Mouse (Mus musculus): Measurements from ENCODE around the gene Stxbp3. TPM values are rescaled to one million over a fixed set of nuclear protein-coding genes. Genes with fewer than 3 reads are reported as not detected.

Stxbp3 gene
- polyA plus RNA-seq, 1 experiment, result not detected

GRCm38 (mm10) chr3:108765476-108765875 lies 74.8 kb downstream of the Stxbp3 start:
- TF ChIP-seq CTCF (IDR thresholded peaks at IDR 0.05; ENCODE audit: insufficient read depth, low read depth, low read length) (no peak), POLR2A (IDR thresholded peaks at IDR 0.05; ENCODE audit: insufficient read depth, low read depth, low read length) (no peak)
- no peak overlapping the region for H3K27ac ChIP-seq (ENCODE audit: insufficient read depth, low read depth, low read length)
- 94% methylated on average over 7 of the region's 7 CpGs for WGBS
- H3K4me3 ChIP-seq (ENCODE audit: insufficient read depth, low read depth, low read length), result no peak overlapping the region
- peaks cover 4% of the 10 kb centered on the region; the same call in 1 of the 2 replicates for H3K4me1 ChIP-seq (ENCODE audit: control insufficient read depth, insufficient read depth, low read length)

- 42% methylated on average over 7 of the region's 7 CpGs for WGBS
- no peak for TF ChIP-seq CTCF (IDR thresholded peaks at IDR 0.05; ENCODE audit: insufficient read depth, low read depth, low read length)
- no peak for TF ChIP-seq POLR2A (IDR thresholded peaks at IDR 0.05; ENCODE audit: insufficient read depth, low read depth, low read length)
- H3K4me3 ChIP-seq (ENCODE audit: insufficient read depth, low read depth, low read length), result no peak overlapping the region
- H3K4me1 ChIP-seq (ENCODE audit: control insufficient read depth, insufficient read depth, low read length), result peaks cover 4% of the 10 kb centered on the region; the same call in 1 of the 2 replicates
- no peak overlapping the region for H3K27ac ChIP-seq (ENCODE audit: insufficient read depth, low read depth, low read length)
Measured at GRCm38 (mm10) chr3:108764976-108765375, 75.3 kb downstream of the Stxbp3 start.

- H3K4me1 ChIP-seq (ENCODE audit: control insufficient read depth, insufficient read depth, low read length), result peaks cover 4% of the 10 kb centered on the region; the same call in 1 of the 2 replicates
- H3K27ac ChIP-seq (ENCODE audit: insufficient read depth, low read depth, low read length), result no peak overlapping the region
- TF ChIP-seq POLR2A (IDR thresholded peaks at IDR 0.05; ENCODE audit: insufficient read depth, low read depth, low read length) (no peak), CTCF (IDR thresholded peaks at IDR 0.05; ENCODE audit: insufficient read depth, low read depth, low read length) (no peak)
- 78% methylated on average over 2 of the region's 2 CpGs for WGBS
- no peak overlapping the region for H3K4me3 ChIP-seq (ENCODE audit: insufficient read depth, low read depth, low read length)
Measured at GRCm38 (mm10) chr3:108763691-108764090, 76.6 kb downstream of the Stxbp3 start.

GRCm38 (mm10) chr3:108762597-108763111 lies 77.7 kb downstream of the Stxbp3 start:
- no peak for TF ChIP-seq CTCF (IDR thresholded peaks at IDR 0.05; ENCODE audit: insufficient read depth, low read depth, low read length)
- TF ChIP-seq POLR2A (IDR thresholded peaks at IDR 0.05; ENCODE audit: insufficient read depth, low read depth, low read length), result no peak
- H3K4me1 ChIP-seq (ENCODE audit: control insufficient read depth, insufficient read depth, low read length), result peaks cover 9% of the 10 kb centered on the region; the same call in 1 of the 2 replicates
- WGBS, result 61% methylated on average over 7 of the region's 7 CpGs
- no peak overlapping the region for H3K4me3 ChIP-seq (ENCODE audit: insufficient read depth, low read depth, low read length)
- no peak overlapping the region for H3K27ac ChIP-seq (ENCODE audit: insufficient read depth, low read depth, low read length)

GRCm38 (mm10) chr3:108759566-108760420 lies 80.5 kb downstream of the Stxbp3 start:
- TF ChIP-seq CTCF (IDR thresholded peaks at IDR 0.05; ENCODE audit: insufficient read depth, low read depth, low read length) (no peak), POLR2A (IDR thresholded peaks at IDR 0.05; ENCODE audit: insufficient read depth, low read depth, low read length) (no peak)
- Histone ChIP-seq H3K27ac (ENCODE audit: insufficient read depth, low read depth, low read length) (no peak overlapping the region), H3K4me1 (ENCODE audit: control insufficient read depth, insufficient read depth, low read length) (peaks cover 9% of the 10 kb centered on the region; the same call in 1 of the 2 replicates), H3K4me3 (ENCODE audit: insufficient read depth, low read depth, low read length) (no peak overlapping the region)
- WGBS, result 84% methylated on average over 11 of the region's 11 CpGs

GRCm38 (mm10) chr3:108757570-108757969 lies 82.8 kb downstream of the Stxbp3 start:
- H3K4me1 ChIP-seq (ENCODE audit: control insufficient read depth, insufficient read depth, low read length), result peaks cover 7% of the 10 kb centered on the region; the same call in 1 of the 2 replicates
- TF ChIP-seq POLR2A (IDR thresholded peaks at IDR 0.05; ENCODE audit: insufficient read depth, low read depth, low read length) (no peak), CTCF (IDR thresholded peaks at IDR 0.05; ENCODE audit: insufficient read depth, low read depth, low read length) (no peak)
- no peak overlapping the region for H3K27ac ChIP-seq (ENCODE audit: insufficient read depth, low read depth, low read length)
- H3K4me3 ChIP-seq (ENCODE audit: insufficient read depth, low read depth, low read length), result no peak overlapping the region
- WGBS, result 85% methylated on average over 9 of the region's 9 CpGs

GRCm38 (mm10) chr3:108756131-108756530 lies 84.2 kb downstream of the Stxbp3 start:
- no peak overlapping the region for H3K4me3 ChIP-seq (ENCODE audit: insufficient read depth, low read depth, low read length)
- TF ChIP-seq CTCF (IDR thresholded peaks at IDR 0.05; ENCODE audit: insufficient read depth, low read depth, low read length), result no peak
- no peak for TF ChIP-seq POLR2A (IDR thresholded peaks at IDR 0.05; ENCODE audit: insufficient read depth, low read depth, low read length)
- peaks cover 5% of the 10 kb centered on the region; the same call in 1 of the 2 replicates for H3K4me1 ChIP-seq (ENCODE audit: control insufficient read depth, insufficient read depth, low read length)
- WGBS, result 82% methylated on average over 1 of the region's 1 CpGs
- no peak overlapping the region for H3K27ac ChIP-seq (ENCODE audit: insufficient read depth, low read depth, low read length)

- Histone ChIP-seq H3K27ac (ENCODE audit: insufficient read depth, low read depth, low read length) (no peak overlapping the region), H3K4me3 (ENCODE audit: insufficient read depth, low read depth, low read length) (no peak overlapping the region), H3K4me1 (ENCODE audit: control insufficient read depth, insufficient read depth, low read length) (peaks cover 5% of the 10 kb centered on the region; the same call in 1 of the 2 replicates)
- 90% methylated on average over 2 of the region's 2 CpGs for WGBS
- TF ChIP-seq CTCF (IDR thresholded peaks at IDR 0.05; ENCODE audit: insufficient read depth, low read depth, low read length) (no peak), POLR2A (IDR thresholded peaks at IDR 0.05; ENCODE audit: insufficient read depth, low read depth, low read length) (no peak)
Measured at GRCm38 (mm10) chr3:108755542-108755941, 84.8 kb downstream of the Stxbp3 start.

GRCm38 (mm10) chr3:108754541-108754940 lies 85.8 kb downstream of the Stxbp3 start:
- WGBS, result 85% methylated on average over 1 of the region's 1 CpGs
- TF ChIP-seq CTCF (IDR thresholded peaks at IDR 0.05; ENCODE audit: insufficient read depth, low read depth, low read length), result no peak
- TF ChIP-seq POLR2A (IDR thresholded peaks at IDR 0.05; ENCODE audit: insufficient read depth, low read depth, low read length), result no peak
- no peak overlapping the region for H3K27ac ChIP-seq (ENCODE audit: insufficient read depth, low read depth, low read length)
- no peak overlapping the region for H3K4me3 ChIP-seq (ENCODE audit: insufficient read depth, low read depth, low read length)
- peaks cover 5% of the 10 kb centered on the region; the same call in 1 of the 2 replicates for H3K4me1 ChIP-seq (ENCODE audit: control insufficient read depth, insufficient read depth, low read length)

Data from olfactory bulb, adult 2 months (tissue).